Mouse (Mus musculus): ENCODE data around the gene Zfp784. TPM values are rescaled to one million over a fixed set of nuclear protein-coding genes. Genes with fewer than 3 reads are reported as not detected.

Gene Zfp784
- total RNA-seq (2018; cell fraction: chromatin; rRNA removed): 10 to 100 TPM in 3 of 26 experiments, 1 to 10 TPM in 23; 3.0 to 10.8 (median 5.4) TPM
- total RNA-seq (2018; cell fraction: cytosol; rRNA removed): 1 to 10 TPM in 23 of 26 experiments, under 1 TPM in 3; 0.76 to 3.0 (median 1.9) TPM
- 1 to 10 TPM; 2.0 to 8.7 (median 4.3) TPM for total RNA-seq (2018; cell fraction: nucleus; rRNA removed)
- 1.8 to 2.2 TPM (median 1.8 TPM) in 3 replicates for polyA plus RNA-seq (2018)

DNA sequence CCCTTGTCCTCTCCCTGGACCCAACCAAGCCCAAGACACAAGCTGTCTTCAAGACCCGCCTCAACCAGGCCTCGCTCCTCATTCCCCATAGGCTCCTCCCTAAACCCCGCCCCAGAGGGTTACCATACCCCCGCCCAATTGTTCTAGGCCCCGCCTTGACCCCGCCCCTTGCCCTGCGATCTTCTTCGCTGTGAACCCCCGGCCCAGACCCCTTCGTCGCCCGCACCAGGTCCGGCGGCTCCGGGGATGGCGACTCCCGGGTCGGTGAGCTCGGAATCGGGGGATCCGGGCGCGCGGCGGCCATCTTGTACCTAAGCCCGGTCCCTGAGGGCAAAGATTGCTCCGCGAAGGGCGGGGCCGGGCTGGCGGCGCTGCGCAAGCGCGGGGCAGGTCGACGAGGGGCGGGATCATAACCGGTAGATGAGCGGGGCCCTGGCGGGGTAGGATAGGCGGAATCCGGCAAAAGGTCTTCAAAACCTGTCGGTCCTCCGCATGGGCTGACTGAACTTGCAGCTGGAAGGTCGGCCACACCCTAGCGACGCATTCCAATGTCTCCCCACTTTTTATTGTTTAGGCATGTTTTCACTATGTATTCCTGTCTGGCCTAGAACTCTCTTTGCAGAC, at the start of gene Zfp784:
Zfp784 (minus strand) TSS at position 338 of the 624 bp plus-strand sequence.
- Histone ChIP-seq H3K4me3 (ENCODE audit: inconsistent target) (peak within 1 kb of the TSS; percentile 67), H3K79me2 (ENCODE audit: inconsistent target) (no peaks in the 10 kb centered on the region), H3K36me3 (ENCODE audit: inconsistent target) (0 out of 2 replicates have a peak, but pooled peaks cover under 1% of the 10 kb centered on the region), H3K27ac (peak within 1 kb of the TSS; percentile 61)
- under 1% methylated on average over 48 of the region's 48 CpGs for WGBS (ENCODE audit: missing documents)

DNA sequence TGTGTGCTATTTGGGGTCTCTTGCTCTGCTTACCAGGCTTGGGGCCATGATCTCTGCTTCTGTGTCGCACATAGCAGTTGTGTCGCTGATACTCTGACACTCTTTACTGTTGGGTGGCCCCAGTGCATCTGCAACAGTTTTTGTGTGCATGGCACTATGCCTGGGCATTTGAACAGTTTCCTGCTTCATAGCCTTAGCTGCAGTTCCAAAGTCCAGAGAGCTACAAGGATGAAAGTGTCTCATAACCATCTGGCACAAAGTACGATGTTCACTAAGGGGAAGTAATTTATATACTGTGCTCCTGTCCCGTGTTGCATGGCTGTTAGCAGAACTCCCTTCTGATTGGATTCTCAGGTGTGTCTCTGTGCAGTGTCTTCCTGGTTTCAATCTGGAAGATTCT, 49.6 kb upstream of the Zfp784 start:
- Histone ChIP-seq H3K4me3 (ENCODE audit: inconsistent target) (no peak overlapping the region), H3K27ac (no peak overlapping the region), H3K79me2 (ENCODE audit: inconsistent target) (peaks cover 95% of the 10 kb centered on the region), H3K36me3 (ENCODE audit: inconsistent target) (peaks cover 54% of the 10 kb centered on the region)
- WGBS (ENCODE audit: missing documents): 79% methylated on average over 4 of the region's 4 CpGs

DNA sequence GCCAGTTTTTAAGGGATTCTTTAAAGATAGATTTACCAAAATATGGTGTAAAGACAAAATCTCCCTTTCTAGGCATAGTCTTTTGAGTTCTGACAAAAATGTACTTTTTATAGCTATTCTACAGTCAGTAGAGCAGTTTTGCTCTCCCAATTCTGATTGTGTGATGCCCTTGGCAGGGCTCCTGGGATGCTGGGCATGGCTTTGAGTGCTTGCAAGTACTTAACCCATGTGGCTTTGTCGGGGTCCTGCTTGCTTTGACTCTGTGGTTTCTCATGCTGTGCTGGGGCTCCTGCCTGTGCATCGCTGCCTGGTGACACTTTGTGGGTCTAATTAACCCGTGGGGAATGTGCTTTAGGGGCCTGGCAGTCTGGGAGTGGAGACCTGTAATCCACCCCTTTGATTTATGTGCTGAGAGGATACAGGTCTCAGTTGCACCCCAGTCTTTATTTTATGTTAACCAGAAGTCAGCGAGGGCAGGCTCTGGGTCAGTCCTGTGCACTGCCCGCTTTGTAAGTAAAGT, 48.7 kb upstream of the Zfp784 start:
- 87% methylated on average over 5 of the region's 5 CpGs for WGBS (ENCODE audit: missing documents)
- Histone ChIP-seq H3K79me2 (ENCODE audit: inconsistent target) (peaks cover 93% of the 10 kb centered on the region), H3K27ac (no peak overlapping the region), H3K4me3 (ENCODE audit: inconsistent target) (no peak overlapping the region), H3K36me3 (ENCODE audit: inconsistent target) (peaks cover 45% of the 10 kb centered on the region)

DNA sequence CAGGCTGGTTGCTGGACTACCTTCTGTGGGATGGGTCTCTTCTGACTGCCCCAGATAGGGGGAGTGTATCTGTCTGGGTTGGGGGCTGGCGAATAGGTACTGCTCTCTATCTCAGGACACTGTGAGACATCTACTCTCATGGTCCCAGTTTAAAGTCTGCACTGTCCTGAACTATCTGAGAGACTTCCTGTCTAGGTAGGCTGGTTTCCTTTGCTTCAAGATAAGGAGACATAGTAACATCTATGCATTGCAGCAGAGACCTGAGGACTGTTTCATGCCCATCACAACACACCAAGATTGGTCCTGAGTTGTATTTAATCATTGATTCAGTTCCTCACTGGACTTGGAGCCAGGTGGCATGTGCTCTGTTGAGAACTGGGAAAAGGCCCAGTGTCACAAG, 47.3 kb upstream of the Zfp784 start:
- H3K27ac ChIP-seq: no peak overlapping the region
- 100% methylated on average over 1 of the region's 1 CpGs for WGBS (ENCODE audit: missing documents)
- peaks cover 32% of the 10 kb centered on the region; the same call in 1 of the 2 replicates for H3K36me3 ChIP-seq (ENCODE audit: inconsistent target)
- H3K79me2 ChIP-seq (ENCODE audit: inconsistent target): peaks cover 93% of the 10 kb centered on the region
- H3K4me3 ChIP-seq (ENCODE audit: inconsistent target): no peak overlapping the region

DNA sequence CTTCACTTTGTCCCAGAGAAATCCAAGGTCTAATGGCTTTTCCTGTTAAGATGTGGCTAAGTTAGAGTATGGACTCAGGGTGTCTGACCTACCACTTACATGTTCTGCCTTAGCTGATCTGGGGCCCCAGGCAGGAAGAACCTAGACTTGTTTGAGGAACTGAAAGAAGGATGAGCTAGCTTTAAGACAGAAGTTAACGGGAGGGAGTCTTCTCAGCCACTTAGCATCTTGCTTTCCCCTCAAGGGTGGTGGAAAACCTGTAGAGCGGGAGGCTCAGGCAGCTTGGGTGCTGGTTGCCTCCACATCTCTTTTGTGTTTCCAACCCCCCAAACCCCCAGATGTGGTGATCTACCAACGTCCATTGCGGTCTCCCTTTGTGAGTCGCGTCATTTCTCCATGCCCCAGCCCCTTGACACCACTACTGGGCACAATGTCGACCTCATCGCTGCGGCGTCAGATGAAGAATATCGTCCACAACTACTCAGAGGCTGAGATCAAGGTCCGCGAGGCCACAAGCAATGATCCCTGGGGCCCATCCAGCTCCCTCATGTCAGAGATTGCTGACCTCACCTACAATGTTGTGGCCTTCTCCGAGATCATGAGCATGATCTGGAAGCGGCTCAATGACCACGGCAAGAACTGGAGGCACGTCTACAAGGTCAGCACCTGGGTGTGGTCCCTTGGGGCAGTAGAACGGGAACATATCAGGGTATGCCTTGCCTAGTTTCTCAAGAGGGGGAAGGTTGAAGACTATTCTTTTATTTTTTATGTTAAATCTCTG, 45.3 kb upstream of the Zfp784 start:
- peaks cover 17% of the 10 kb centered on the region; the same call in 1 of the 2 replicates for H3K36me3 ChIP-seq (ENCODE audit: inconsistent target)
- H3K4me3 ChIP-seq (ENCODE audit: inconsistent target): no peak overlapping the region; the same call in 1 of the 2 replicates
- peak overlapping the region; percentile 89 for H3K27ac ChIP-seq
- H3K79me2 ChIP-seq (ENCODE audit: inconsistent target): peaks cover 81% of the 10 kb centered on the region
- 73% methylated on average over 18 of the region's 18 CpGs for WGBS (ENCODE audit: missing documents)

DNA sequence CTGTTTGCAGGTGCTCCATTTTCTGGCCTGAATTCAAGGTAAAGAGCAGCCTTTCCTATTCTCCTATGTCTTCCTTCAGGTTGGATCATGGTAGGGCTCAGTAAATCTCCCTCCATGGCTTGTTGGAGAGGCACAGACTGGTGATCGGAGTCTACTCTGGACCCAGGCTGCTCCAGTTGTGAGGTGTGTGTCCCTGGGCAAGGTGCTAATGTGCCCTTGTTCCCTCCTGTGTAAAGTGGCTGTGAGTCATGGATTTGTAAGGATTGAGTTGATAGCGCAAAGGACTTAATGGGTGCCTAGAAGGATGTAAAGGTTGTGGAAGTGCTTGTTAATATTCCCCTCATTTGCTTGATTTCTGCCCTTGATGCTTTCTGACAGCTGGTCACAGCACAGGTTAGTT, 43.7 kb upstream of the Zfp784 start:
- Histone ChIP-seq H3K79me2 (ENCODE audit: inconsistent target) (peaks cover 81% of the 10 kb centered on the region), H3K4me3 (ENCODE audit: inconsistent target) (peak overlapping the region; percentile 92; the same call in 1 of the 2 replicates), H3K36me3 (ENCODE audit: inconsistent target) (peaks cover 26% of the 10 kb centered on the region; the same call in 1 of the 2 replicates), H3K27ac (peak overlapping the region; percentile 89)
- 100% methylated on average over 2 of the region's 2 CpGs for WGBS (ENCODE audit: missing documents)

DNA sequence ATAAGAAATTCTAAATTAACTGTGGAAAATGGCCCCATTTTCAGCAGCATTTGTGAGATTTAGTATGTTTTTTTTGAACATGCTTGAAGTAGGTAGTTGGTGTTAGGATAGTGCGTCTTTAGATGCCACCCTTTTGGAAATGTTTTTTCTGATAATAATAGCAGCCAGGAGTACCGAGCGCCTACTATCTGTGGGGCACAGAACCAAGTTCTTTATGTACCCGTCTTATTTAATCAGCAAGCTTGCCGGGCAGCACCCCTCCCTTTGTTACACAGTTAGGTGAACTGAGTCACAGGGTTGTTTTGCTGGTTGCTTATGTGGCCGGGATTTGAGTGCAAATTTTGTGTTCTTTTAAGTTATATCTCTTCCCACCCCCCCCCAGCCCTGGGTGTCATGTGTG, 43.0 kb upstream of the Zfp784 start:
- peak overlapping the region; percentile 92 for H3K4me3 ChIP-seq (ENCODE audit: inconsistent target)
- peak overlapping the region; percentile 89 for H3K27ac ChIP-seq
- peaks cover 24% of the 10 kb centered on the region; the same call in 1 of the 2 replicates for H3K36me3 ChIP-seq (ENCODE audit: inconsistent target)
- peaks cover 81% of the 10 kb centered on the region for H3K79me2 ChIP-seq (ENCODE audit: inconsistent target)
- WGBS (ENCODE audit: missing documents): 75% methylated on average over 6 of the region's 6 CpGs

DNA sequence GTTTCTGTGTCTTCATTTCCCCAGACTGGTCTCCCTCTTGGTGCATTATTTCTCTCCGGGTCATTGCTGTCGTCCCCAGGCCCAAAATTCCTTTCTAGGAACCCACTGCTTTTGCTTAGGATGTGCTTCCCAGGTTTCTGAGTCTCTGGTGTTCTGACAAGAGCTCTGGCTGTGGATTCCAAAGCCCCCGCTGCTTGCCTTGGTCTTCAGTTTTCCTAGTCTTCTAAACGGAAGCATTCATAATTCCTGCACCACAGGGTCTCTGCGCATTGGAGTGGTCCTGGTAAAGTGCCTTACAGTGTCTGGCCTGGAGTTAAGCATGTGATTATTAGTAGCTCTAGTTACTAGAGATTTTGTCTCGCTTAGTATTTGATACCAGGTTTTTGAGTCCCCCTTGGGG, 42.6 kb upstream of the Zfp784 start:
- H3K27ac ChIP-seq: peak overlapping the region; percentile 89
- peaks cover 20% of the 10 kb centered on the region; the same call in 1 of the 2 replicates for H3K36me3 ChIP-seq (ENCODE audit: inconsistent target)
- H3K79me2 ChIP-seq (ENCODE audit: inconsistent target): peaks cover 80% of the 10 kb centered on the region
- peak overlapping the region; percentile 92 for H3K4me3 ChIP-seq (ENCODE audit: inconsistent target)
- 17% methylated on average over 6 of the region's 6 CpGs for WGBS (ENCODE audit: missing documents)

DNA sequence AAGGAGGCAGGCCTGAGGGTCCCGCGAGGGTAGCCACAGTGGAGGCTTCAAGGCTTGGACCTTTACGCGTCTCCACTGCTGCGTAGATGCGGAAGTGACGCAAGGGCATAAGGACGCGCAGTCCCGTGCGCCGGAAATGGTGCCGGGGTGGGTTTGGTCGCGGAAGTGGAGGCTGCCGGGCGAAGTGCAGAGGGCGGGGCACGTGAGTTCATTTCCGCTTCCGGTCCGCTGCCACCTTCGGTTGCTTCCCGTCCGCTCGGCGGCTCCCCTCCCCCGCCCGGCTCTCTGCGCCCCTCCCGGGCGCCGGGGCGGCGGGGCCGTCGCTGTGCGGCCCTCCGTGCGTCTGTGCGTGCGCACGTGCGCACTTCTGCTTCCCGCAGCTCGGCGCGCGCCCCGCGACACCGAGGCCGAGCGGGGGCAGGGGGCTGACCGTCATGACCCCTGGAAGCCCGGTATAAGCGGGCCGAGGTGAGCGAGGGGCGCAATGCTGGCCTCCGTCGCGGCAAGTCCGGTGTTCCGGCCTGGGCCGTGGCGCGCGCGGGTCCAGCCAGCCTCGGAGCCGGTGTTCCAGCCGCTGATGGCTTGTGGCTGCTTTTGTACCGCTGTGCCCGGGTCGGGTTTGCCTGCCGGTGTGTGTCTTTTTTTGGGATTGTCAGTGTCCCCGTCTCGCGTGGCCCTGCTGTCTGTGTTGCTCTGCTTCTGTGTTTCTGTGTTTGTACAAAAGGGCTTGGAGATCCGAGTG, 41.9 kb upstream of the Zfp784 start, which contains the start of gene Epn1:
Epn1 (plus strand) TSS at position 226 of the 742 bp plus-strand sequence.
- peaks cover 79% of the 10 kb centered on the region for H3K79me2 ChIP-seq (ENCODE audit: inconsistent target)
- H3K36me3 ChIP-seq (ENCODE audit: inconsistent target): peaks cover 20% of the 10 kb centered on the region; the same call in 1 of the 2 replicates
- H3K27ac ChIP-seq: peak within 1 kb of the TSS; percentile 89
- WGBS (ENCODE audit: missing documents): under 1% methylated on average over 61 of the region's 81 CpGs
- peak within 1 kb of the TSS; percentile 92 for H3K4me3 ChIP-seq (ENCODE audit: inconsistent target)

DNA sequence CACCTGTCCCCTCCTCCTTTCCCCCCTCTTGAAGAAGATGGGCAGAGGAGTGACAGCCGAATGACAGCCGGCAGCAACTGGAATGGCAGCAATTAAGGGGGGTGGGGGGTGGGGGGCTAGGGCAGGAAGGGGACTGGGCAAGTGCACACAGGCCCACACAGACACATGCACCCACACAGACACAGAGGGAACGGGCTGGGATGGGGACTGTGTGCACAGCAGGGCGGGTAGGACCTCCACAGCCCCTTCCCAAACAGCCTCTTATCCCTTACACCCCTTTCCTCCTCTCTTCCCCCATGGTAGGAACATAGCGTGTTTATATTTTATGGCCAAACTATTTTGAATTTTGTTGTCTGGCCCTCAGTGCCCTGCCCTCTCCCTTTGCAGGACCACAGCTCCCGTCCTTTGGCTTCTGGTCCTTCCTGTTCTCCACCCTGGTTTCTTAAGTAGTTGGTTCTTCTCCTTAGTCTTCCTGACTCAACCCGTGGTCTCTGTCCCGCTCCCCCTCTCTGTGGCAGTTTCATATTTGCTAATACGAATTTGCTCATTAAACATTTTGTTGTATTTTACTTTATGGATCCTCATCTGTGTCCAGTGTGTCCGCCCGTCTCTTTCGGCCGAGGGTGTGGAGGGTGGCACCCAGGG, 41.2 kb upstream of the Zfp784 start:
- H3K36me3 ChIP-seq (ENCODE audit: inconsistent target): peaks cover 22% of the 10 kb centered on the region; the same call in 1 of the 2 replicates
- peak overlapping the region; percentile 15; the same call in 1 of the 2 replicates for H3K4me3 ChIP-seq (ENCODE audit: inconsistent target)
- peaks cover 79% of the 10 kb centered on the region for H3K79me2 ChIP-seq (ENCODE audit: inconsistent target)
- peak overlapping the region; percentile 62 for H3K27ac ChIP-seq
- 34% methylated on average over 7 of the region's 13 CpGs for WGBS (ENCODE audit: missing documents)

DNA sequence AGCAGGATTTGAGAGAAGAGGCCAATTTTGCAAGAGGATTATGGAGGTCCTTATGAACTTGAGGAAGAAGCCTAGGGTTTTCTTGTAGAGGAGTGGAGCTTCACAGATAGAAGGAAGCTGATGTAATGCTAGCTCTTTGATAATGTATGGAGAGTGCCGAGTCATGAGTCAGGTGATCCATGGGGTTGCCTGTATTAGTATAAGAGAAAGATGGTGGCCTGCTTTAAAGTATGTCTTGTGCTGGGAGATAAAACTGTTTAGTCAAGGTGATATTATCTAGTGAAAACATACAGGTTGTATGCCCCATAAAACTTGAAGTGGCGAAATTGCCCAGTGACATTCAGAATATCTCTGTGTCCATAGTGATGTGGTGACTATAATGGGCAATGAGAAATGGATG, 38.7 kb upstream of the Zfp784 start:
- 94% methylated on average over 2 of the region's 2 CpGs for WGBS (ENCODE audit: missing documents)
- Histone ChIP-seq H3K27ac (peak overlapping the region; percentile 52), H3K36me3 (ENCODE audit: inconsistent target) (peaks cover 41% of the 10 kb centered on the region), H3K79me2 (ENCODE audit: inconsistent target) (peaks cover 86% of the 10 kb centered on the region), H3K4me3 (ENCODE audit: inconsistent target) (no peak overlapping the region)

DNA sequence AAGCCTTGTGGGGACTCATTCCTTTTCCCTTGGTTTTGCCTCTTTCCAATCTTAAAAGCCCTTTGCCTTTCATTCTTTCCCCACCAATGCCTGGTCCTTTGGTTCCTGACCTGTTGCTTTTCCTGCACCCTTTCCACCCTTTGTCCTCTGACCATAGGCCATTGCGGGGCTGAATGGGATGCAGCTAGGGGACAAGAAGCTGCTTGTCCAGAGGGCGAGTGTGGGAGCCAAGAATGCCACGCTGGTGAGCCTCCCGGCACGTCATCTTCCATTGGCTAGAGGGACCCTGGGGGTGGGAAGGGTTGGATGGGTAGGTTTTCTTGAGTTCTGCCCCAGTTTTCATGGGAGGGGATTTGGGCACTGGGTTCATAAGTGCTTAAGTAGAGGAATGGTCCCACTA, 36.7 kb upstream of the Zfp784 start:
- 94% methylated on average over 3 of the region's 5 CpGs for WGBS (ENCODE audit: missing documents)
- peaks cover 90% of the 10 kb centered on the region for H3K79me2 ChIP-seq (ENCODE audit: inconsistent target)
- H3K4me3 ChIP-seq (ENCODE audit: inconsistent target): no peak overlapping the region
- no peak overlapping the region for H3K27ac ChIP-seq
- H3K36me3 ChIP-seq (ENCODE audit: inconsistent target): peaks cover 59% of the 10 kb centered on the region

DNA sequence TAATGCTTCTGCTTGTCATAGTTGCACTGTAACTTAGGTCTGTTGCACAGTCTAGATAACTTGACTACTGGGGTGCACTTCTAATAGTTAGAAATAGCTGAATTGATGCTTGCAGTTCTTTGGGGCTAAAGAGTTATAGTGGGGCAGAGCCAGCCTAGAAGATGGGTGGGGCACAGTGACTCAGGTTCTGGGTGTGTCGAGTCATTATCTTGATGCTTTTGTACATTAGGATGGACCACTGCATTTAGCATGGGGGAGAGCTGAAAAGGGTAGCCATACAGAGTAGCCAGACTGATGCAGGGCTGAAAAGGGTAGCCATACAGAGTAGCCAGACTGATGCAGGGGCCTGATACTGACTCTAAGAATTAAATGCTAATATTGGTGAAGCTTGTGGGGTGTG, 35.3 kb upstream of the Zfp784 start:
- Histone ChIP-seq H3K4me3 (ENCODE audit: inconsistent target) (no peak overlapping the region), H3K36me3 (ENCODE audit: inconsistent target) (peaks cover 71% of the 10 kb centered on the region), H3K79me2 (ENCODE audit: inconsistent target) (peaks cover 98% of the 10 kb centered on the region), H3K27ac (no peak overlapping the region)
- 83% methylated on average over 1 of the region's 1 CpGs for WGBS (ENCODE audit: missing documents)

Measured in macrophage (primary cell).